Mouse (Mus musculus): Measurements from ENCODE around the gene C130026I21Rik. TPM values are rescaled to one million over a fixed set of nuclear protein-coding genes. Genes with fewer than 3 reads are reported as not detected.
"Not testable (repeated sequence)": the region's sequence is repeated elsewhere in the genome, so short reads cannot be mapped to it uniquely, and the experiment has no call there.

Gene C130026I21Rik
- total and polyA plus RNA-seq, 2 experiments from 2014 or later: 0.52 to 13.3 TPM

GRCm38 (mm10) chr1:85105336-85105735 is 165.0 kb downstream of the C130026I21Rik start:
- H3K4me3 ChIP-seq (ENCODE audit: low read depth, low read length); DNase-seq (ENCODE audit: low spot score); H3K36me3 ChIP-seq (replicated peaks; ENCODE audit: control insufficient read depth, insufficient read depth, low read length); H3K9ac ChIP-seq (replicated peaks; ENCODE audit: low read depth, low read length); H3K4me2 ChIP-seq (ENCODE audit: low read depth, low read length); H3K9me3 ChIP-seq (replicated peaks; ENCODE audit: control insufficient read depth, low read length); H3K4me1 ChIP-seq (ENCODE audit: control insufficient read depth, insufficient read depth); ATAC-seq (ENCODE audit: insufficient read depth, low read depth); H3K27me3 ChIP-seq (ENCODE audit: control insufficient read depth, insufficient read depth, low read length); H3K27ac ChIP-seq (ENCODE audit: low read depth): not testable (repeated sequence)
- WGBS: 73% methylated on average over 4 of the region's 4 CpGs

- not testable (repeated sequence) for H3K36me3 ChIP-seq (replicated peaks; ENCODE audit: control insufficient read depth, insufficient read depth, low read length); ATAC-seq (ENCODE audit: insufficient read depth, low read depth); H3K27me3 ChIP-seq (ENCODE audit: control insufficient read depth, insufficient read depth, low read length); H3K4me2 ChIP-seq (ENCODE audit: low read depth, low read length); DNase-seq (ENCODE audit: low spot score); H3K27ac ChIP-seq (ENCODE audit: low read depth); H3K4me1 ChIP-seq (ENCODE audit: control insufficient read depth, insufficient read depth); H3K4me3 ChIP-seq (ENCODE audit: low read depth, low read length); H3K9ac ChIP-seq (replicated peaks; ENCODE audit: low read depth, low read length); H3K9me3 ChIP-seq (replicated peaks; ENCODE audit: control insufficient read depth, low read length)
- WGBS: 72% methylated on average over 4 of the region's 4 CpGs
These were observed 168.6 kb downstream of the C130026I21Rik start for GRCm38 (mm10) chr1:85101754-85102153.

GRCm38 (mm10) chr1:85099864-85100263 is 170.5 kb downstream of the C130026I21Rik start, which contains the start of gene Gm10553:
Gene Gm10553 (plus strand): TSS chr1:85100164.
- H3K4me2 ChIP-seq (ENCODE audit: low read depth, low read length); H3K27ac ChIP-seq (ENCODE audit: low read depth): not testable (repeated sequence)

GRCm38 (mm10) chr1:85099081-85099480 is 171.3 kb downstream of the C130026I21Rik start:
- H3K9ac ChIP-seq (replicated peaks; ENCODE audit: low read depth, low read length); ATAC-seq (ENCODE audit: insufficient read depth, low read depth): not testable (repeated sequence)
- WGBS: 78% methylated on average over 5 of the region's 7 CpGs

More at GRCm38 (mm10) chr1:85099864-85100263, 170.5 kb downstream of the C130026I21Rik start, which contains the start of gene Gm10553:
- not testable (repeated sequence) for H3K27me3 ChIP-seq (ENCODE audit: control insufficient read depth, insufficient read depth, low read length); H3K4me3 ChIP-seq (ENCODE audit: low read depth, low read length); H3K36me3 ChIP-seq (replicated peaks; ENCODE audit: control insufficient read depth, insufficient read depth, low read length); ATAC-seq (ENCODE audit: insufficient read depth, low read depth); H3K4me1 ChIP-seq (ENCODE audit: control insufficient read depth, insufficient read depth); H3K9me3 ChIP-seq (replicated peaks; ENCODE audit: control insufficient read depth, low read length); H3K9ac ChIP-seq (replicated peaks; ENCODE audit: low read depth, low read length); DNase-seq (ENCODE audit: low spot score)
- 58% methylated on average over 1 of the region's 1 CpGs for WGBS

GRCm38 (mm10) chr1:85093011-85093572 is 177.3 kb downstream of the C130026I21Rik start:
- H3K27ac ChIP-seq (ENCODE audit: low read depth); ATAC-seq (ENCODE audit: insufficient read depth, low read depth); H3K4me3 ChIP-seq (ENCODE audit: low read depth, low read length); DNase-seq (ENCODE audit: low spot score); H3K4me2 ChIP-seq (ENCODE audit: low read depth, low read length); H3K36me3 ChIP-seq (replicated peaks; ENCODE audit: control insufficient read depth, insufficient read depth, low read length); H3K4me1 ChIP-seq (ENCODE audit: control insufficient read depth, insufficient read depth); H3K9me3 ChIP-seq (replicated peaks; ENCODE audit: control insufficient read depth, low read length); H3K9ac ChIP-seq (replicated peaks; ENCODE audit: low read depth, low read length); H3K27me3 ChIP-seq (ENCODE audit: control insufficient read depth, insufficient read depth, low read length): not testable (repeated sequence)
- WGBS: 73% methylated on average over 6 of the region's 7 CpGs

More at GRCm38 (mm10) chr1:85099081-85099480, 171.3 kb downstream of the C130026I21Rik start:
- H3K9me3 ChIP-seq (replicated peaks; ENCODE audit: control insufficient read depth, low read length); H3K27ac ChIP-seq (ENCODE audit: low read depth); H3K4me2 ChIP-seq (ENCODE audit: low read depth, low read length); H3K4me1 ChIP-seq (ENCODE audit: control insufficient read depth, insufficient read depth); H3K27me3 ChIP-seq (ENCODE audit: control insufficient read depth, insufficient read depth, low read length); DNase-seq (ENCODE audit: low spot score); H3K36me3 ChIP-seq (replicated peaks; ENCODE audit: control insufficient read depth, insufficient read depth, low read length); H3K4me3 ChIP-seq (ENCODE audit: low read depth, low read length): not testable (repeated sequence)

GRCm38 (mm10) chr1:85092169-85092568 is 178.2 kb downstream of the C130026I21Rik start:
- H3K4me3 ChIP-seq (ENCODE audit: low read depth, low read length); H3K4me2 ChIP-seq (ENCODE audit: low read depth, low read length); H3K4me1 ChIP-seq (ENCODE audit: control insufficient read depth, insufficient read depth); H3K9ac ChIP-seq (replicated peaks; ENCODE audit: low read depth, low read length); ATAC-seq (ENCODE audit: insufficient read depth, low read depth); H3K27me3 ChIP-seq (ENCODE audit: control insufficient read depth, insufficient read depth, low read length); H3K36me3 ChIP-seq (replicated peaks; ENCODE audit: control insufficient read depth, insufficient read depth, low read length); DNase-seq (ENCODE audit: low spot score); H3K27ac ChIP-seq (ENCODE audit: low read depth); H3K9me3 ChIP-seq (replicated peaks; ENCODE audit: control insufficient read depth, low read length): not testable (repeated sequence)
- 26% methylated on average over 1 of the region's 3 CpGs for WGBS

GRCm38 (mm10) chr1:85086211-85086610 is 184.2 kb downstream of the C130026I21Rik start:
- not testable (repeated sequence) for ATAC-seq (ENCODE audit: insufficient read depth, low read depth); H3K4me3 ChIP-seq (ENCODE audit: low read depth, low read length); H3K9ac ChIP-seq (replicated peaks; ENCODE audit: low read depth, low read length); DNase-seq (ENCODE audit: low spot score); H3K9me3 ChIP-seq (replicated peaks; ENCODE audit: control insufficient read depth, low read length); H3K4me2 ChIP-seq (ENCODE audit: low read depth, low read length); H3K36me3 ChIP-seq (replicated peaks; ENCODE audit: control insufficient read depth, insufficient read depth, low read length); H3K4me1 ChIP-seq (ENCODE audit: control insufficient read depth, insufficient read depth); H3K27ac ChIP-seq (ENCODE audit: low read depth); H3K27me3 ChIP-seq (ENCODE audit: control insufficient read depth, insufficient read depth, low read length)
- WGBS: 57% methylated on average over 1 of the region's 1 CpGs

- not testable (repeated sequence) for H3K4me3 ChIP-seq (ENCODE audit: low read depth, low read length); ATAC-seq (ENCODE audit: insufficient read depth, low read depth); H3K9me3 ChIP-seq (replicated peaks; ENCODE audit: control insufficient read depth, low read length); DNase-seq (ENCODE audit: low spot score); H3K27me3 ChIP-seq (ENCODE audit: control insufficient read depth, insufficient read depth, low read length); H3K27ac ChIP-seq (ENCODE audit: low read depth); H3K4me2 ChIP-seq (ENCODE audit: low read depth, low read length); H3K36me3 ChIP-seq (replicated peaks; ENCODE audit: control insufficient read depth, insufficient read depth, low read length); H3K4me1 ChIP-seq (ENCODE audit: control insufficient read depth, insufficient read depth); H3K9ac ChIP-seq (replicated peaks; ENCODE audit: low read depth, low read length)
- 53% methylated on average over 2 of the region's 3 CpGs for WGBS
These were observed 185.6 kb downstream of the C130026I21Rik start for GRCm38 (mm10) chr1:85084803-85085202.

GRCm38 (mm10) chr1:85073099-85073498 is 197.3 kb downstream of the C130026I21Rik start:
- H3K4me1 ChIP-seq (ENCODE audit: control insufficient read depth, insufficient read depth); H3K9me3 ChIP-seq (replicated peaks; ENCODE audit: control insufficient read depth, low read length); H3K9ac ChIP-seq (replicated peaks; ENCODE audit: low read depth, low read length); H3K4me3 ChIP-seq (ENCODE audit: low read depth, low read length); H3K27me3 ChIP-seq (ENCODE audit: control insufficient read depth, insufficient read depth, low read length); H3K4me2 ChIP-seq (ENCODE audit: low read depth, low read length); H3K36me3 ChIP-seq (replicated peaks; ENCODE audit: control insufficient read depth, insufficient read depth, low read length); DNase-seq (ENCODE audit: low spot score); ATAC-seq (ENCODE audit: insufficient read depth, low read depth); H3K27ac ChIP-seq (ENCODE audit: low read depth): not testable (repeated sequence)
- 44% methylated on average over 3 of the region's 3 CpGs for WGBS
